Mouse (Mus musculus) Patski (cell line): ENCODE results near the gene Olfr68. TPM values are rescaled to one million over a fixed set of nuclear protein-coding genes. Genes with fewer than 3 reads are reported as not detected.
"Not testable (repeated sequence)": the region's sequence is repeated elsewhere in the genome, so short reads cannot be mapped to it uniquely, and the experiment has no call there.

Experiments
- ATAC-seq: fragments of 100-300 bp; one replicate; pipeline ENCODE4 v1.8.0; 2021
- CTCF ChIA-PET: fragments of 350-600 bp; sonication (Branson Sonifier 250); formaldehyde crosslinking; loops from one replicate; lab custom pipeline; 2022; ENCODE audit warnings: inconsistent platforms; lab: Charles Lee
- POLR2A ChIA-PET: fragments of 350-600 bp; sonication (Branson Sonifier 250); formaldehyde crosslinking; loops from one replicate; lab custom pipeline; 2022; ENCODE audit warnings: antibody characterized with exemption, inconsistent platforms; lab: Charles Lee
- DNase-seq: peaks from one replicate; pipeline ENCODE4 v3.0.0-alpha.2; 2011; ENCODE audit warnings: low read depth, low spot score
- H3K27me3 ChIP-seq: fragments of 371-371 bp; one replicate; pipeline ENCODE4 v1.5.1; 2021
- CTCF ChIP-seq: fragments of 100-300 bp; IDR thresholded peaks from one replicate; pipeline ENCODE4 v1.5.1; 2021
- in situ Hi-C: fragments of 300-500 bp; cut with MboI; formaldehyde crosslinking; loops from 3 replicates; pipeline ENCODE4 v1.11.1; 2018; ENCODE audit warnings: low pct_unique_long_range_greater_than_20kb, mixed read lengths
- polyA plus RNA-seq: library from polyadenylated mRNA; unstranded; gene quantifications from one replicate; pipeline ENCODE4 v1.2.3, GENCODE M21; 2021

Gene Olfr68
- polyA plus RNA-seq, 1 experiment from 2014 or later: not detected

DNA sequence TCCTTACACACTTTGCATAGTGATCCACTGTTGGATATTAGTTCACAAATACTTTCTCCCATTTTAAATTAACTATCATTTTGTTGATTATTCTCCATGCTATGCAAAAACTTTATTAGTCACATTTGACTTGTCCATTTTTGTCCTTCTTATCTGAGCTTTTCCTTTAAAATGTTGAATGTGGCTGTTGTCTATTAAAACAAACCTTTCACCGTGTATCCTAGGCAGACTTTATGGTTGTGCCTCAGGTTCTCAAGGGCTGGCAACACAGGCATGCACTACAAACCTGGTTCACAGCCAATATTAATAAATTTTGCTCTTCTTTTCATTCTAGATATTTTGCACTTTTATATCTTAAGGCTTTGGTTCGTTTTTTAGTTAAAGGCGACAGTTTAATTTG lies 31.2 kb upstream of the Olfr68 start:
- H3K27me3 ChIP-seq: no peaks in the 10 kb centered on the region
- CTCF ChIA-PET: no interaction called here
- in situ Hi-C loops: no loop called here
- DNase-seq: no peak
- POLR2A ChIA-PET: no interaction called here
- TF ChIP-seq CTCF: no peak
- ATAC-seq: no peak

DNA sequence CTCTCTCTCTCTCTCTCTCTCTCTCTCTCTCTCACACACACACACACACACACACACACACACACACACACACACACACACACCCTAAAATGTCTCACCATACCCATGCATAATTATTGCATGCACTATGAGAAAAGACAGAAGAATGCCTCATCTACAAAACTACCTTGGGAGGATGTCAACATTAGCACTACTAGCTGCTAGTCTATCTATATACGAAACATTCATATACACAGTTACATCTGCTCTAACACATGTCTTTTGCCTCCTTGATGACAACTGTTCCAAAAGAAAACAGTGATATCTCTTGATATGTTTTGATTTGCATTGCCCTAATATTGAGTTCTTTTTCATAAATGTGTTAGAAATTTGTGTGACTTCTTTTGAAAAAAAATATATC lies 30.8 kb upstream of the Olfr68 start:
- no peak for TF ChIP-seq CTCF
- ATAC-seq: no peak
- ChIA-PET POLR2A (no interaction called here), CTCF (no interaction called here)
- no peak for DNase-seq
- no peaks in the 10 kb centered on the region for H3K27me3 ChIP-seq
- in situ Hi-C loops: no loop called here

DNA sequence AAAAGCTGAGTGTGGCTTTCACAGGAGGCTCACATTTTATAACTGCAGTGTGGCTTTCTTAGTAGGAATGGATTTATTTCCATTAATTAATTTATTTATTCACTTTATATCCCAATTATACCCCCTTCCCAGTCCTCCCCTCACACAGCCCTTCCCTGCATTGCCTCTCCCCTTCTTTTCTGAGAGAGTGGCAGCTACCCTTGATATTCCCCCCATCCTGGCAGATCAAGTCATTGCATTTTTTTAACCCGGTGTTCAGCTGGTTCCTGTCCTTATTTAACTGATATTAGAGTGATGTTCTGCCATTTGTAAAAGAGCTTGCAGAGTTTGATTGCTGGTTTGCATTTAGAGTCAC lies 30.3 kb upstream of the Olfr68 start:
- CTCF ChIA-PET: no interaction called here
- no peak for ATAC-seq
- DNase-seq: no peak
- TF ChIP-seq CTCF: no peak
- POLR2A ChIA-PET: no interaction called here
- in situ Hi-C loops: no loop called here
- H3K27me3 ChIP-seq: no peaks in the 10 kb centered on the region

DNA sequence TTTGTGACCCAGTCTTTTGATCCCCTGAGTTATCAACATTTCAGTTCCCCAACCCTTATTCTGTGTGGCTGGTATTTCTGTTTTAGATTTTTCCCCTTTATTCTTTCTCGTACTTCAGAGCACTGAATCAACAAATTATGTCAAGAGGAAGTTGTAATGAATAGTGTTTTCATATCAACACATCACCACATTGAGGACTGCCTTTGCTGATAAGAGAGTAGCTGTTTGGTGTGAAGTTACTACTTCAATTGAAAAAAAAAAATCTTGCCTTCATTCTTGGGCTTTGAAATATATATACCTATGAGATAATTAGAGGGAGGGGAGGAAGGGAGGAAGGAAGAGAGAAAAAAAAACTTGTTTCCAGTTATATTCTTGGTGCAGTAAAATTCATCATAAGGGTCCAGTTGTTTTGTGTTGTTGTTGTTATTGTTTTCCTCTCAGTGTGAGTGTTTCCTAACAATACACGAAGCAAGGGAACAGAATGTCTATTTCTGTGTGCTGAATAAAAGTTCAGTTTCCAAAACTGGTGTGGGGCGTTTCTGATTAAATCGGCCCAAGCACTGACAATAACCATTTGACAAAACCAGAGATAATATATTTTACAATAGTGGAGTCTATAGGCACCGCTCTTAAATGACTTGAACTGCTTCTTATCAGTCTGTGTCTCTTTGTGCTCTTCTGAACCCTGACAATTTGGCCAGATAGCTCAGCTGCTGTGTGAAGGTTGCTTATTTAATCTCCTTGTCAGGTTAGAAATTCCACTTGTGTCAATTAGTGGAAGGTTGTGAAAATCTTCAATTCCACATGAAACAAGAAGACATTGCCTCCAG lies 29.7 kb upstream of the Olfr68 start:
- in situ Hi-C loops: no loop called here
- DNase-seq: no peak
- CTCF ChIA-PET: no interaction called here
- POLR2A ChIA-PET: no interaction called here
- no peak for ATAC-seq
- no peaks in the 10 kb centered on the region for H3K27me3 ChIP-seq
- TF ChIP-seq CTCF: no peak

DNA sequence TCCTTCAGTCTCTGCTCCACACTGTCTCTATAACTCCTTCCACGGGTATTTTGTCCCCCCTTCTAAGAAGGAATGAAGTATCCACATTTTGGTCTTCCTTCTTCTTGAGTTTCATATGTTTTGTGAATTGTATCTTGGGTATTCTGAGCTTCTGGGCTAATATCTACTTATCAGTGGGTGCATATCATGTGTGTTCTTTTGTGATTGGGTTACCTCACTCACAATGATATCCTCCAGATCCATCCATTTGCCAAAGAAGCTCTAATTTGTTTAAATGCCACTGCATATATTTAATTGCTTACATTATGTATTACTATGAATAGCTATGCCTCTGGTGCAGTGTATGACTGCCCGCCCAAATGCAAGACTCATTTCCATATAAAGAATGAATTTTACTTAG lies 28.6 kb upstream of the Olfr68 start:
- CTCF ChIA-PET, ATAC-seq, in situ Hi-C loops, DNase-seq, POLR2A ChIA-PET, H3K27me3 ChIP-seq: not testable (repeated sequence)

DNA sequence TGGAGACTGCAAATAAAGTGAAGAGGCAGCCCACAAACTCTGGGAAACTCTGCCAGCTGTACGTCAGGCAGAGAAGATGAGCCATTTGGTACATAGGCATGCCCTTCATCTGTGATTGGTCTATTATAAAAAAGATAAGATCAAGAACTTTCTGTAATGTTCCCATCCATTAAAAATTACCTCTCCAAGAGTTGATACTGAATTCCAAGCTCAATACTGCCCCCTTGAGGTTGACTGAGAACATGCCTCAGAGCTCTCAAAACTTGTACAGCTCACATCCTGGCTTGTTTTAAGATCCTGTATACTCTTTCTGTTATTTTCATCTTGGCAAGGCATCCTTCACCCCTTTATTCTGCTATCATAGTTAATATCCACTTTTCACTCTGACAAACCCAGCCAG lies 27.4 kb upstream of the Olfr68 start:
- DNase-seq: no peak
- in situ Hi-C loops: no loop called here
- no peaks in the 10 kb centered on the region for H3K27me3 ChIP-seq
- peak; percentile 39 for TF ChIP-seq CTCF
- no peak for ATAC-seq
- ChIA-PET CTCF (no interaction called here), POLR2A (no interaction called here)

DNA sequence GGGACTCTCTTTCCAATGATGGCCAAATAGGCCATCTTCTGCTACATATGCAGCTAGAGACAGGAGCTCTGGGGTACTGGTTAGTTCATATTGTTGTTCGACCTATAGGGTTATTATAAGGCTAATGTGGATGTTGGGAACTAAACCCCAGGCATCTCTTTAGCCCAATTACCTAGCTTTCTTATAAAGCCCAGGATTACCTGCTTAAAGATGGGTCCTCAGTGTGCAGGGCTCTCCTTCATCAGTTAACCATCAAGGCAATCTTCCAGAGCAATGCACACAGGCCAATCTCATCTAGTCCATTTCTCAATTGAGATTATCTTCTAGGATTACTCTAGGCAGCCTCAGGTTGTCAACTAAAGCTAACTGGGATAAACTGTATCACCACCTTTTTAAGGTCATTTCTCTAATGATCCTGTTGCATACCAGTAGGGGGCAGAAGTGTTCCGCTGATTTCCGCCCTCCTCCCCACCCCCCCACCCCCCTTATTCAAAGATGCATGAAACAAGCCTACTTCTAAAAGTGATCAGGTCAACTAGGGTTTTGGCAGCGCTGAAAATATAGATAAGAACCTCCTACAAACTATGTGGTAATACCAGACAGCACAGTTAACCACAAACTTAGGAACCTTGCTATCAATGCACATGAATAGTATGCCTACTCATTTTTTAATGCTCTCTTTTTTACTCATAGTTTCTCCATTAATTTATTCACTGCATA lies 13.3 kb upstream of the Olfr68 start:
- DNase-seq (no peak), ATAC-seq (no peak)
- H3K27me3 ChIP-seq: no peaks in the 10 kb centered on the region
- CTCF ChIA-PET: no interaction called here
- TF ChIP-seq CTCF: no peak
- in situ Hi-C loops: no loop called here
- POLR2A ChIA-PET: no interaction called here

DNA sequence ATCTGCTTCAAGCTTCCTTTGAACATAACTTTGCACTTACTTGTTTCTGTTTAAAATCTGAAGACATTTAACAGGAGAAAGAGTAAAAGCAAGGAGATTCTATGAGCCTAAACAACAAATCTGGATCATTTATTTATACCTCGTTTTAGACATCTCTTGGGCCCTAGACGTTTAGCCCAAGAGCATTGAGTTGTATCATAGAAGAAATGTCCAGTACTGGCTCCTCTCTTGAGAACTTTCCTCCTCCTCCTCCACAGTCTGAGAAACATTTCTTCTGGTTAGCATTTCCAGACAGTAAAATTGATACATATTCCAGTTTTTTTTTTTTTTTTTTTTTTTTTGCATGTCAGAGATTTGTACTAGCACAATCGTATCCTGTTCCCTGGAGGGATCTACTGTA lies 12.2 kb upstream of the Olfr68 start, which contains the start of gene Olfr67:
Olfr67 (minus strand) TSS at position 101 of the 400 bp plus-strand sequence.
- no peak for TF ChIP-seq CTCF
- ChIA-PET POLR2A (no interaction called here), CTCF (no interaction called here)
- H3K27me3 ChIP-seq: no peaks in the 10 kb centered on the region
- no peak for ATAC-seq
- in situ Hi-C loops: no loop called here
- DNase-seq: no peak

DNA sequence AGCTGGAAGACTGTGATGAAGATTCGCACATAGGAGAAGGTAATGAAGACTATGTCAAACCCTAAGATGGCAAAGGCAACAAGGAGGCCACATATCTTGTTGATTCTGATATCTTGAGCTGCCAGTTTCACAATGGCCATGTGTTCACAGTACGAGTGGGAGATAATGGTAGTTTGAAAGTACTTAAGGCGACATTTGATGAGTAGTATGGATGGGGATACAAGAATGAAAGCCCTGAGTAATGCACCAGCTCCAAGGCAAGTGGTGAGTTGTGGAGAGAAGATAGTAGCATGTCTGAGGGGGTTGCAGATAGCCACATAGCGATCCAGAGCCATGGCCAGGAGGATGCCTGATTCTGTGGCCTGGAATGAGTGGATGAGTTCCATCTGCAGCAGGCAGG lies 1.8 kb downstream of the Olfr68 start:
- in situ Hi-C loops, H3K27me3 ChIP-seq, ATAC-seq, CTCF ChIA-PET, POLR2A ChIA-PET, DNase-seq: not testable (repeated sequence)

DNA sequence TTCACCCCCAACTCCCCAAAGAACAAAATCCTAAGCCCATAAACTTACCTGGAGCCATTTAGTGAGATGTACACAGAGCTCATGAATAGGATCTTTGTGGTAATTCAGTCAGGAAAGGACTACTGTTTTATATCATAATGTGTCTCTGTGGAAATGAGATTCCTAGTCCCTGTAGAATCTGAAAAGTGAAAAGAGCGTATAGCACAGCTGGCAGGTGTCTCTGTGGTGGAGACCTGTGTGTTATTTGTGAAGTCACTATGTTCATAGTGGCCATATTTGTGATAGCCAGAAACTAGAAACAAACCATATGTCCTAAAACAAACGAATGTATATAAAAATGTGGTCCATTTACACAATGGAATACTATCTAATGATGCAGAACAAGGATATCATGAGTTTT lies 8.0 kb downstream of the Olfr68 start, which contains the start of gene Olfr69:
Olfr69 (minus strand) TSS at position 101 of the 400 bp plus-strand sequence.
- POLR2A ChIA-PET: no interaction called here
- no peaks in the 10 kb centered on the region for H3K27me3 ChIP-seq
- DNase-seq (no peak), ATAC-seq (no peak)
- in situ Hi-C loops: no loop called here
- TF ChIP-seq CTCF: no peak
- CTCF ChIA-PET: no interaction called here

DNA sequence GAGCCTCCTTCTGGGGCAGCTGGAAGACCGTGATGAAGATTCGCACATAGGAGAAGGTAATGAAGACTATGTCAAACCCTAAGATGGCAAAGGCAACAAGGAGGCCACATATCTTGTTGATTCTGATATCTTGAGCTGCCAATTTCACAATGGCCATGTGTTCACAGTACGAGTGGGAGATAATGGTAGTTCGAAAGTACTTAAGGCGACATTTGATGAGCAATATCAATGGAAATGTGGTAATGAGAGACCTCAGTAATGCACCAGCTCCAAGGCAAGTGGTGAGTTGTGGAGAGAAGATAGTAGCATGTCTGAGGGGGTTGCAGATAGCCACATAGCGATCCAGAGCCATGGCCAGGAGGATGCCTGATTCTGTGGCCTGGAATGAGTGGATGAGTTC lies 11.8 kb downstream of the Olfr68 start:
- H3K27me3 ChIP-seq, DNase-seq, ATAC-seq, CTCF ChIA-PET, in situ Hi-C loops, POLR2A ChIA-PET: not testable (repeated sequence)

DNA sequence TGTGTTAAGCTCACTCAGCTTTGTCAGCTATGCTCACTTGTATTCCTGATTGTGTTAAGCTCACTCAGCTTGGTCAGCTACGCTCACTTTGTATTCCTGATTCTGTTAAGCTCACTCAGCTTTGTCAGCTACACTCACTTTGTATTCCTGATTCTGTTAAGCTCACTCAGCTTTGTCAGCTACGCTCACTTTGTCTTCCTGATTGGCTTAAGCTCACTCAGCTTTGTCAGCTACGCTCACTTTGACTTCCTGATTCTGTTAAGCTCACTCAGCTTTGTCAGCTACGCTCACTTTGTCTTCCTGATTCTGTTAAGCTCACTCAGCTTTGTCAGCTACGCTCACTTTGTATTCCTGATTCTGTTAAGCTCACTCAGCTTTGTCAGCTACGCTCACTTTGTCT lies 17.3 kb downstream of the Olfr68 start:
- CTCF ChIA-PET, in situ Hi-C loops, ATAC-seq, DNase-seq, H3K27me3 ChIP-seq, POLR2A ChIA-PET: not testable (repeated sequence)
